In genomic region chr5:139129572-139130151, GRCm38 (mm10) we compare ENCODE assay signal across 9 mouse cellular contexts. TPM values are rescaled to one million over a fixed set of nuclear protein-coding genes. Genes with fewer than 3 reads are reported as not detected.
DNase-seq lines count a peak whose midpoint lies in the region; ATAC-seq and TF ChIP-seq lines count a peak whose summit lies in the region.
"Had no signal": no experiment of that assay in that cellular context is flagged by ENCODE, and none has a peak within 500 bp of the region (broad histone marks: within the 10 kb centered on the region; RNA-seq: fewer than 3 reads in every experiment).

No protein-coding gene starts in this region.

- H3K27ac ChIP-seq in heart, embryonic 10.5 days = peak overlapping the region; percentile 81
- H3K27ac ChIP-seq in embryonic facial prominence, embryonic 12.5 days = no peak overlapping the region
- H3K27ac ChIP-seq in intestine, embryonic 14.5 days (ENCODE audit: low read depth) = peak overlapping the region; percentile 0; the same call in 1 of the 2 replicates
- H3K27ac ChIP-seq in liver, embryonic 14.5 days = no peak overlapping the region

- no peak for TF ChIP-seq EP300 in liver, embryonic 14.5 days (IDR thresholded peaks at IDR 0.05; ENCODE audit: low read depth)

- no peak for DNase-seq in heart, embryonic 10.5 days (ENCODE audit: low spot score)
- DNase-seq in heart, postnatal 4 days = no peak
- DNase-seq in adrenal gland, postnatal 14 days = peak; percentile 54
- DNase-seq in intestine, embryonic 14.5 days (ENCODE audit: low spot score) = peak; percentile 59
- DNase-seq in liver, embryonic 14.5 days (ENCODE audit: low read depth in 3 of 3, low spot score in 3 of 3) = no peak
- peak; percentile 68 to 76 for DNase-seq in right cerebral cortex, postnatal 10 days (ENCODE audit: low spot score in 2 of 2)
- DNase-seq in gastrocnemius, adult 18-20 months (ENCODE audit: low spot score) = no peak

- H3K27me3 ChIP-seq in heart, embryonic 10.5 days (ENCODE audit: insufficient read depth, poor library complexity, severe bottlenecking) = peaks cover 48% of the 10 kb centered on the region
- peaks cover 19% of the 10 kb centered on the region for H3K27me3 ChIP-seq in embryonic facial prominence, embryonic 12.5 days
- H3K27me3 ChIP-seq in intestine, embryonic 14.5 days (replicated peaks; ENCODE audit: control insufficient read depth, insufficient read depth, low read length) = no peaks in the 10 kb centered on the region
- H3K27me3 ChIP-seq in liver, embryonic 14.5 days (ENCODE audit: control insufficient read depth, insufficient read depth, low read length) = peaks cover 13% of the 10 kb centered on the region
- H3K27me3 ChIP-seq: CH12.LX had no signal

- no peak for TF ChIP-seq CTCF in liver, embryonic 14.5 days (IDR thresholded peaks at IDR 0.05; ENCODE audit: low read depth)

- H3K36me3 ChIP-seq in heart, embryonic 10.5 days = no peaks in the 10 kb centered on the region
- no peaks in the 10 kb centered on the region for H3K36me3 ChIP-seq in embryonic facial prominence, embryonic 12.5 days
- peaks cover 3% of the 10 kb centered on the region for H3K36me3 ChIP-seq in intestine, embryonic 14.5 days (ENCODE audit: control insufficient read depth, insufficient read depth, low read length)
- H3K36me3 ChIP-seq in liver, embryonic 14.5 days (replicated peaks; ENCODE audit: control insufficient read depth, insufficient read depth, low read depth) = no peaks in the 10 kb centered on the region

- peak; percentile 64; the same call in 1 of the 2 replicates for ATAC-seq in embryonic facial prominence, embryonic 12.5 days (ENCODE audit: insufficient number of reproducible peaks, insufficient read depth, low FRiP score, low TSS enrichment)
- peak; percentile 60 for ATAC-seq in intestine, embryonic 14.5 days (replicated peaks; ENCODE audit: low FRiP score, low TSS enrichment, low read depth)
- no peak for ATAC-seq in liver, embryonic 14.5 days (ENCODE audit: insufficient read depth)

- H3K4me3 ChIP-seq in heart, embryonic 10.5 days = peak overlapping the region; percentile 77
- peak overlapping the region; percentile 60 for H3K4me3 ChIP-seq in embryonic facial prominence, embryonic 12.5 days
- H3K4me3 ChIP-seq in intestine, embryonic 14.5 days (ENCODE audit: low read depth, low read length) = peak overlapping the region; percentile 64
- peak overlapping the region; percentile 3 to 28 for H3K4me3 ChIP-seq in liver, embryonic 14.5 days (ENCODE audit: insufficient read depth in 1 of 2, low read depth in 2 of 2, low read length in 2 of 2)

- peak overlapping the region; percentile 70 for H3K9ac ChIP-seq in embryonic facial prominence, embryonic 12.5 days
- H3K9ac ChIP-seq in intestine, embryonic 14.5 days (ENCODE audit: low read length) = peak overlapping the region; percentile 63
- no peak overlapping the region for H3K9ac ChIP-seq in liver, embryonic 14.5 days (replicated peaks)

- peaks cover 16% of the 10 kb centered on the region for H3K4me1 ChIP-seq in heart, embryonic 10.5 days
- 0 out of 2 replicates have a peak, but pooled peaks cover 4% of the 10 kb centered on the region for H3K4me1 ChIP-seq in embryonic facial prominence, embryonic 12.5 days
- 0 out of 2 replicates have a peak, but pooled peaks cover 7% of the 10 kb centered on the region for H3K4me1 ChIP-seq in intestine, embryonic 14.5 days (replicated peaks; ENCODE audit: control insufficient read depth, insufficient read depth, low read length)
- H3K4me1 ChIP-seq in liver, embryonic 14.5 days (replicated peaks; ENCODE audit: control insufficient read depth in 2 of 2, insufficient read depth in 2 of 2, low read length in 1 of 2) = no peaks in the 10 kb centered on the region

- H3K9me3 ChIP-seq in heart, embryonic 10.5 days = no peaks in the 10 kb centered on the region
- H3K9me3 ChIP-seq in embryonic facial prominence, embryonic 12.5 days = no peaks in the 10 kb centered on the region
- no peaks in the 10 kb centered on the region for H3K9me3 ChIP-seq in intestine, embryonic 14.5 days (ENCODE audit: control insufficient read depth, low read length)
- H3K9me3 ChIP-seq in liver, embryonic 14.5 days (ENCODE audit: control insufficient read depth, low read length) = no peaks in the 10 kb centered on the region

- H3K4me2 ChIP-seq in embryonic facial prominence, embryonic 12.5 days (replicated peaks) = peak overlapping the region; percentile 85
- H3K4me2 ChIP-seq in intestine, embryonic 14.5 days (ENCODE audit: low read length) = peak overlapping the region; percentile 80
- H3K4me2 ChIP-seq in liver, embryonic 14.5 days (ENCODE audit: low read depth) = peak overlapping the region; percentile 27

- WGBS in heart, embryonic 10.5 days = 4% methylated on average over 48 of the region's 55 CpGs
- 3% methylated on average over 52 of the region's 55 CpGs for WGBS in embryonic facial prominence, embryonic 12.5 days
- WGBS in intestine, embryonic 14.5 days = 6% methylated on average over 31 of the region's 55 CpGs
- WGBS in liver, embryonic 14.5 days (ENCODE audit: insufficient replicate concordance) = 7% methylated on average over 48 of the region's 55 CpGs

RNA-seq across cellular contexts. Expression of gene Prkar1b, which starts 20.1 kb away (rescaled TPM):
- polyA plus RNA-seq in heart, embryonic 10.5 days (2016; fragmentation: Nextera tagmentation; extraction: Ambion mirVana) = 7.4 and 8.3 TPM in 2 replicates
- total RNA-seq in heart, postnatal 4 days (2021) = 1 to 10 TPM; 2.3 to 2.8 TPM
- total RNA-seq in adrenal gland, postnatal 14 days (2021) = 16.4 and 20.0 TPM in 2 replicates
- polyA plus RNA-seq in embryonic facial prominence, embryonic 12.5 days (2016; fragmentation: Nextera tagmentation; extraction: Ambion mirVana) = 26.2 and 28.5 TPM in 2 replicates
- 25.6 and 26.7 TPM in 2 replicates for polyA plus RNA-seq in intestine, embryonic 14.5 days (2014; fragmentation: Nextera tagmentation; extraction: Ambion mirVana)
- 0.66 and 0.73 TPM in 2 replicates for polyA plus RNA-seq in liver, embryonic 14.5 days (2012; rRNA removed)
- 0.44 and 1.7 TPM in 2 replicates for polyA plus RNA-seq in liver, embryonic 14.5 days (2014; fragmentation: Nextera tagmentation; extraction: Ambion mirVana)
- total RNA-seq in gastrocnemius, adult 18-20 months (2021) = 1 to 10 TPM in 1 of 2 experiments, under 1 TPM in 1; 0.78 to 1.3 TPM
- total RNA-seq: CH12.LX had no signal

RNA-seq across cellular contexts. Expression of gene Dnaaf5, which starts 20.4 kb away (rescaled TPM):
- 9.5 and 12.5 TPM in 2 replicates for polyA plus RNA-seq in heart, embryonic 10.5 days (2016; fragmentation: Nextera tagmentation; extraction: Ambion mirVana)
- 10 to 100 TPM; 19.1 to 19.5 TPM for total RNA-seq in heart, postnatal 4 days (2021)
- 18.9 and 20.4 TPM in 2 replicates for total RNA-seq in adrenal gland, postnatal 14 days (2021)
- 6.0 TPM in 2 replicates for polyA plus RNA-seq in embryonic facial prominence, embryonic 12.5 days (2016; fragmentation: Nextera tagmentation; extraction: Ambion mirVana)
- polyA plus RNA-seq in intestine, embryonic 14.5 days (2014; fragmentation: Nextera tagmentation; extraction: Ambion mirVana) = 7.4 and 7.9 TPM in 2 replicates
- polyA plus RNA-seq in liver, embryonic 14.5 days (2012; rRNA removed) = 6.5 and 8.6 TPM in 2 replicates
- 2.0 and 2.2 TPM in 2 replicates for polyA plus RNA-seq in liver, embryonic 14.5 days (2014; fragmentation: Nextera tagmentation; extraction: Ambion mirVana)
- 10 to 100 TPM; 16.3 to 18.5 TPM for total RNA-seq in gastrocnemius, adult 18-20 months (2021)

Comparison
In these comparisons a context has a peak if more than half of its experiments do, and no peak if none do; other contexts are left out.
1. DNase-seq: peak in adrenal gland, postnatal 14 days (single experiment), intestine, embryonic 14.5 days (single experiment) and right cerebral cortex, postnatal 10 days (2 of 2); none in heart, embryonic 10.5 days (single experiment), heart, postnatal 4 days (single experiment), liver, embryonic 14.5 days (0 of 3) and gastrocnemius, adult 18-20 months (single experiment).
2. H3K27ac ChIP-seq: peak in heart, embryonic 10.5 days (single experiment) and intestine, embryonic 14.5 days (single experiment); none in embryonic facial prominence, embryonic 12.5 days (single experiment) and liver, embryonic 14.5 days (single experiment).
3. H3K4me3 ChIP-seq: peak in every context shown above with its lines; median percentile 77 in heart, embryonic 10.5 days; 64 in intestine, embryonic 14.5 days; 60 in embryonic facial prominence, embryonic 12.5 days; 16 in liver, embryonic 14.5 days.
4. H3K4me2 ChIP-seq: peak in every context shown above with its lines; median percentile 85 in embryonic facial prominence, embryonic 12.5 days; 80 in intestine, embryonic 14.5 days; 27 in liver, embryonic 14.5 days.